Mouse (Mus musculus) leukemia stem cell, adult 10-12 weeks (primary cell): Measurements from ENCODE around the gene Fpr1. TPM values are rescaled to one million over a fixed set of nuclear protein-coding genes. Genes with fewer than 3 reads are reported as not detected.

Experiments
- polyA plus RNA-seq: library from polyadenylated mRNA; stranded (reverse); fragments of >175 nt; gene quantifications from 2 replicates; pipeline ENCODE4 v1.2.3, GENCODE M21; 2012; ENCODE audit warnings: low replicate concordance

Fpr1 gene
- not detected in 2 replicates for polyA plus RNA-seq

GRCm38 (mm10) chr17:17883840-17884239, at the start of gene Fpr1:
Fpr1 (minus strand) TSS chr17:17883940.

DNA sequence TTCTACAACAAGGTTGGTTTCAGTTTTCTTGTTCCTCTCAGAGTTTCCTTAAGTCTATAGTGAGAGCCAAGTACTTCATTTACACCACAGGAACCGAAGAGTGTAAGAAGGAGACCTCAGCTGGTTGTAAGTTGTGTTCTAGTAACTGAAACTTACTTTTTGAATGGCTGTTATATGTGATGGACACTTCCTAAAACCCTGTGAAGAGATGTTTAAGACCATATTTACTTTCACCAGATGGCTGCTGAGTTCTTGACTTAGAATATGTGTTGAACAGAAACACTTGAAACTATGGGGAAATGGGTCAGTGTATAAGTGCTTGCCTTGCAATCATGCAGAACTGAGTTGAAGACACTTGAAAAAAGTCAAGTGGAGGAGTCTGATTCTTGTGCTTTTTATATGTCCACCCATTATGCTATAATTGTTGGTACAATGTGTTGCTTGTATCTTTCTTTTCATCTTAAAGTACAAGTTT, 4.1 kb upstream of the Fpr1 start, which contains the start of the genes Fpr2 and Fpr3:
Gene Fpr2 (plus strand): TSS at position 51 of the 475 bp plus-strand sequence.
Gene Fpr3 (plus strand): TSS at position 79 of the 475 bp plus-strand sequence.

GRCm38 (mm10) chr17:17855064-17855838, 28.5 kb downstream of the Fpr1 start, which contains the start of gene Has1:
Has1 (minus strand) TSS chr17:17855205.

DNA sequence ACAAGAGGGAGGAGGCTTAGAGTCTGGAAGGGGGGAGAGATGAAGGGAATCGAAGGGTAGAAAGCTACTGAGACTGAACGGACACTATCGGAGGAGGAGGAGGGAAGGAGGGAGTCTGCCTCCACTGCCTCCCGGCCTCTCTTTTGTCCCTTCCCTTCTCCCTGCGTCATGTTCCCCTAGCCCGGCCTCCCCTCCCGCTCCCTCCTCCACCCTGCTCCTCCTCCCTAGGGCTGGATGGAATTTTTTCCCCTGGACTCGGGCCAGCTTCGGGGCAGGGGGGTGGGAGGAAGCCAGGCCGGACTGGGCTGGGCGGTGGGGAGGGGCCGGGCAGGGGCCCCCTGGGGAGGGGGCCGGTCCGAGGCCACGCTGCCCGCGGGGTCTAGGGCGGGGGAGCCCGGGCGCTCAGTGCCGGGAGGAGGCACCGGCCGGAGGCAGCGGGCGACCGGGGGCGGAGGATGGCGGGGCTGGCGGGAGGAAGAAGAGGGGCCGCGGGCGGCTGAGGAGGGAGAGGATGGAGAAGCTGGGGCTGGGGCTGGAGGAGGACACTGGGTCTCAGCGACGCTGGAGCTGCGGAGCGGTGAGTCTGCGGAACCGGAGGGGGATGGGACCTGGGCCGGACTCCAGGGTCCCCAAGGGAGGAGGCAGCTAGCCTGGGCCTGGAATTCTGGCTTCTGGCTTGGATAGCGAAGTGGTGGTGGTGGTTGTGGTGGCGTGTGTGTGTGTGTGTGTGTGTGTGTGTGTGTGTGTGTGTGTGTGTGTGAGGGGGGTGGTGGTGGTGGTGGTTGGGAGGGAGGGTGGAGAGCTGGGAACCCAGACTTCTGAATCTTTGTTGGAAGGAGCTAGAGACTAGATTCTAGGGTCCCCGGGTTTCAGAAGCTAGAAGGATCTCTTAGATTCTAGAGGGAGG, 56.7 kb downstream of the Fpr1 start, which contains the start of gene Spaca6:
Gene Spaca6 (plus strand): TSS at position 408 of the 907 bp plus-strand sequence.

Other genes with a start within 250 kb of the Fpr1 start
- gene Vmn2r90, start 180.2 kb downstream of the Fpr1 start, polyA plus RNA-seq: 0.09 TPM in 1 of 2 replicates, not detected in the other
- 2.0 and 3.0 TPM in 2 replicates for gene Spaca6, start 56.8 kb downstream of the Fpr1 start, polyA plus RNA-seq
- gene Has1, start 28.7 kb downstream of the Fpr1 start, polyA plus RNA-seq: 0.16 TPM in 2 replicates
- 0.63 TPM in 1 of 2 replicates, not detected in the other for gene Fpr2, start 3.9 kb upstream of the Fpr1 start, polyA plus RNA-seq
- not detected in 2 replicates for gene Fpr3, start 3.9 kb upstream of the Fpr1 start, polyA plus RNA-seq
- not detected in 2 replicates for gene Fpr-rs4, start 137.8 kb upstream of the Fpr1 start, polyA plus RNA-seq
- not detected in 2 replicates for gene Vmn2r124, start 165.5 kb upstream of the Fpr1 start, polyA plus RNA-seq
- not detected in 2 replicates for gene Vmn2r91, start 201.1 kb upstream of the Fpr1 start, polyA plus RNA-seq